Mouse (Mus musculus) granulocyte monocyte progenitor cell, adult 5-6 weeks (primary cell): ENCODE measurements around the gene Lyl1. TPM values are rescaled to one million over a fixed set of nuclear protein-coding genes. Genes with fewer than 3 reads are reported as not detected.
"Not testable (repeated sequence)": the region's sequence is repeated elsewhere in the genome, so short reads cannot be mapped to it uniquely, and the experiment has no call there.

Experiments used
- ATAC-seq: replicated peaks from 2 replicates; pipeline ENCODE4 v1.8.0; 2016; ENCODE audit warnings: mild to moderate bottlenecking, moderate TSS enrichment, inconsistent platforms; ENCODE audit not compliant: poor library complexity, severe bottlenecking
- total RNA-seq, 2 experiments: library from RNA; stranded (forward) in 1 of 2; stranded (reverse) in 1 of 2; fragments of 200-712, 200-1000 nt in 1 of 2; fragments of >200 nt in 1 of 2; fragmentation: Nextera tagmentation in 1 of 2; gene quantifications; 2 replicates each; pipeline ENCODE4 v1.2.3; 2014 to 2017

The Lyl1 gene
- total RNA-seq, 2 experiments from 2014 or later, result 73.3 to 82.1 TPM

DNA sequence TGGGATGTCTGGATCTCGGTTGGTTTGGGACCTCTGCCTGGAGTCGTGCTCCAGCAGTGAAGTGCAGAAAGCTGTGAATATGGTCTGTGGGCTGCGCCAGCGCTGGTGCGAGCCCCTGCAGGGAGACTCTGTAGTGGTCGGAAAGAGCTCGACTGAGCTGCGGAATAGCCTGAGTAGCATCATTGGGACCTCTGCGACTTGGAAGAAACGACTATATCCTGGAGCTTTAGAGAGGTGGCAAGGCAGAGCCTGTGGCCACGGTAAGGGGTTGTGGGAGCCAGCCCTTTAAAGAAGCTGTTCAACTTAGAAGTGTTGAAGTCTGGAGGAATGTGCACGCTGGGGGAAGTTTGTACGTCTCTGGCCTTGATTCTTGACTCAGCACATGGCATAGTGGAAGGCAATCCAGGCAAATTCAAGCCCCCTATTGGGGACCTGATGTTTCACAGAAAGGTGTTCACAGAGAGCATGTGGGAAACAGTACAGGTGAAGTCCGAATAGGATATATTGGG is 35.8 kb upstream of the Lyl1 start:
- no peak for ATAC-seq

DNA sequence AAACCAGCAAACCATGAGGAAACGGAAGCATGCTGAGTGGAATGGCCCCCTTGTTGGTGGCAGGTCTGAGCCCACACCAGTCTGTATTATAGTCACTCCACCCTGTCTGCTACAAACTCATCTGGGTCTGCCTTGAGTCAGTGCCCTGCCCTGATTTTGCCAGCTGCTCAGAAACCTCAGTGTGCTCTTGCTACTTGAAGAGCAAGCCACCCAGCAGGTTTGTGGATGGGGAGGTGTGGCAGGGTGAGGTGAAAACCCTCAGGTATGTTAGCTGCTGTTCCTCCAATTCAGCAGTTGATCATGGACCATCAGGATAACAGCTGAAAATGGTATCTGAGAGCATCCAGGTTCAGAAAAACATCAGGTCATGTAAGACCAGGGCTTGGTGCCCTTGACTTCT is 33.2 kb upstream of the Lyl1 start:
- no peak for ATAC-seq

DNA sequence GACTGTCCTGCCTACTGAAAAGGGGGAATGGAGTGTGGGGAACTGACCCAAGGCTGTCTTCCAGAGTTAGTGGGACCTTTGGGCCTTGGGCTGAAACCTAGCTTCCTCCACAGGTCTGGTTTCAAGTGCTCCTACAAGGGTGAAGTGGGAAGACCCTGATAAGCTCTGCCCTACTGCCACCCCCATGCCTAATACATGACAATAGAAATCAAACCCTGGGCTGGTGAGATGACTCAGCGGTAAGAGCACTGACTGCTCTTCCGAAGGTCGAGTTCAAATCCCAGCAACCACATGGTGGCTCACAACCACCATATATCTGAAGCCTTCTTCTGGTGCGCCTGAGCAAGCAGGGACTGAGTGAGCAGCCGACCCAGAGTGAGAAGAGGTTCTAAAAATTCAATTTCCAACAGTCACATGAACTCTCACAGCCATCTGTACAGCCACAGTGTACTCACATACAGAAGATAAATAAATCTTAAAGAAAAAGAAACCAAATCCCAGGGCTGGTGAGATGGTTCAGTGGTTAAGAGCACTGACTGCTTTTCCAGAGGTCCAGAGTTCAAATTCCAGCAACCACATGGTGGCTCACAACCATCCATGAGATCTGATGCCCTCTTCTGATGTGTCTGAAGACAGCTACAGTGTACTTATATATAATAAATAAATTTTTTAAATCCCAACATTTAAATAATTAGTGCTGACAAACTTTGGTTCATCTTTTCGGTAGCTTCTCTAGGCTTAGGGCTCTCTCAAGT is 32.3 kb upstream of the Lyl1 start:
- ATAC-seq, result no peak

DNA sequence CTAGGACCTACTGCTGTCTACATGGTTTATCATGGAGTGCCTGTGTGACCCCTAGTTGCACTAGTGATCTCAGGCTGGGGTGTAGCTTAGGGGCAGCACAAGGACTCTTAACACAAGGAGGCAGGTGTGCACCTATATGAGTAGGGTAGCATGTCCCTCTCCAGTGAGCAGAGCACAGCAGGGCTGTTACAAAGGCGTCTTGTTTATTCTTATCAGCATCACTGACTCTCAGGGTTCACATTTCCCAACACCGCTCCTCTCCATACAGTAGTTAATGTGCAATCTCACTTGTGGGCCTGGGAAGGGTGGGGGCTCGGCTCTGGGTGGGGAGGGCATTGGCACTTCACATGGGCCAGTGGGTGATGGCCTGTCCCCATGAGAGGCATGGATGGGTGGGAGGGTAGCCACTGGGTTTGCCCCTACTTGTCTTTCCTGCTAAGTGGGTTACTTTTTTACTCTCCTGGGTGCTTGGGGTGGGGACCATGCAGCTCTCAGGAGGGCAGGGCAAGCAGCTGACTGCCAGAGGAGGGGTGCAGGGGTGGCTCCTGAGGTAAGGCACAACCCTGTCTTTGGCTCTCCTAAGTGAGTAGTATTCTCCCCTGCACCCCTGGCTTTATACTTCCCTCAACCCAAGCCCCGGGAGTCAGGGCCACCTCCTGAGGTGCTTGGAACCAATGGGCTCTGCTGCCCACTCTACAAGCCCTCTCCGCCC is 30.8 kb upstream of the Lyl1 start:
- ATAC-seq, result not testable (repeated sequence)

DNA sequence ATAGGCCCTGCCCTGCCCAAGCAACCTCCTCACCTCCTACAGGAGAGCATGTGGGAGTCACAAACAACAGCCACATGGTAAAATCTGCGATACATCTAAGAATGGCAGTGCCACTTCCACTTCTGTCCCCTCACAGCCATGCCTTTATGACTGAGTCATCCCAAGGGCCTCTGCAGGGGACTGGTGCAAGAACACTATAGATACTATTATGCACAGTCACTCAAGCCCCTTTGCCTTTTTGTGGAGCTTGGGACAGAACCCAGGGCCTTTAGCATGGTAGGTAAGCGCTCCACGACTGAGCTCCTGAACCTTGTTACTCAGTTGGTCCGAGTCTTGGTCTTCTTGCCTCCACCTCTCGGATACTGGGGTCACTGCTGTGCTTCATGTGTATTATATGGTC is 24.0 kb upstream of the Lyl1 start:
- ATAC-seq, result no peak

DNA sequence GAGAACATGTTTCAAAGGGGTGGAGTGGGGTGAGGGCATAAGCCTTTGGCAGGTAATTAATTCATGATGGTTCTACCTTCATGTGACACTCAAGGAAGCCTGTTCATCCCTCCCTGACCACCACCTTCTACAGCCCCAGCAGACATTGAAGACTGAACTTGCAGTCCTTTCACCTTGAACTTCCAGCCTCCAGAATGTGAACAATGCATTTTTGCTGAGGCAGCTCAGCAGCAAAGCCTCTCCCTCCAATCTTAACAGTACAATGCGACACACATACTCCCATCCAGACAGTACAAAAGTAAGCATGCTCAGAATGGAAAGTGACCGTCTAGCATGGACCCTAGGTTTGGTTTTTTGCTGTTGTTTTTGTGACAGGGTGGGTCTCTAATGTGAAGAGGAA is 19.8 kb upstream of the Lyl1 start:
- no peak for ATAC-seq

DNA sequence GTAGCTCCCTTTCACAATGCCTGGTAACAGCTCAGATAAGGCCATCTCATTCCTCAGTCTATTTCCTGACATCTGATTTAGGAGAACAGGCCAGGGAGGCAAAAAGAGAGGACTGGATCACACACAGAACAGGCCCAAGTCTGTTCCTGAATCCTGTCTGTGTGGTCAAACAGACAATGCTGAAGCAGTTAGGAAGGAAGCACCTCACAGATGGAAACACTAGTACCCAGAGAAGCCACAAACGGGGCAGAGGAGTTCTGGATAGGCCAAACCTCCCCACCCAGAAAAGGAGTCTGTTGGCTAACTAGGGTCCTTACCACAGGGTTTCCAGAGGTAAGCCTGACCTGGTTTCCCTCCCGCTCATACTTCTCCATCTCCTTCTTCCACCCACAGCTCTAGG is 19.0 kb upstream of the Lyl1 start:
- ATAC-seq, result peak; percentile 58

DNA sequence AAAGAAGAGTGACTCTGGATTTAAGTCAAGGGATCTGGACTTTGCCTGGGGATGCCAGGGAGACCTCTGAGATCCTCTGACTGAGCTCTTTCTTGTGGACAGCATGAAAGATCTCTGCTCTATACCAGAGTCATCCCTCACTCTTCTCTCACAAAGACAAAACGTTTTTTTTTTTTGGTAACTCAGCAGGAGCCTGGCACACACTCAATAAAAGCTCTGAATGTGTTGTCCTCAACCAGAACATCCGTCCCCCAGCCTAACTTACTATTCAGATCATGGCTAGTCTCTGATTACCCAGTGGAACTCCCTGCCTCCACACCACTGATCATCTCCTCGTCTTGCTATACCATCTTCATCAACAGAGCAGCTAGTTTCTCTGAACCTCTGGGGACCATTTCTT is 16.7 kb upstream of the Lyl1 start:
- ATAC-seq, result no peak

DNA sequence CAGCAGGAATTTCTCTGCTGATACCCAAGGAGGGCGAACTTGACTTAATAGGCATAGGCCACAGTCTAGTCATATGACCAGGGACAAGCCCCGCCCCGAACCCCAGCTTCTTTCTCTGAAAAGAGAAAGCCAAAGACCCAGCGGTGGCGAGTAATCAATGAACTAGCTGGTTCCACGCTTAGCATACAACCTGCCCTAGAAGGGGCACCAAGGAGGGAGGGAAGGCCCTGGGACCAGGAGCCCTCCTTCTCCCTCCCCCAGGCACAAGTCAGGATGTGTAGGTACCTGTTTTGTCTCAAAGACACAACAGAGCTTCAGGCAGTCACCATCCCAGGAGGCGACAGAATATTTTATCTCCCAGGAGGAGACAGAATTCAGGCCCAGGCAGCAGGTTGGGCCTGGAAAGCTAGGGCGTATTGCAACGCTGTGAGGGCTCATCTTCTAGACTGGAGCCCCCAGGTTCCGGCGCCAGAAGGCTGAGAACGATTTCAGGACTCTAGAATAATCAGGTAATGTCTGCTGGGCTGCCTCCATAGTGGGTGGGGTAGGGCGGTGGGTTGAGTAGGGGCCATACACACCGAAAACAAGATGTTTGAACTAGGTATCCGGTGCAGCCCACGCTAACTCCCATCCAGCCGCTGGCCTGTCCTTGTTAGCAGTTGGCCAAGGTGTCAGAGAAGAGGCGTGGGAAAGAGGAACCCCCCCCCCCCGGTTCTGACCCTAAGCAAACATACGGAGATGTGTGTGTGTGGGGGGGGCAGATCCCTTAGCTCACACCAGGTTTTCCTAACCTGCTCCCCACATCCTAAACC is 14.9 kb upstream of the Lyl1 start, which contains the start of gene Trmt1:
TSS of gene Trmt1 (plus strand) at position 117 of the 812 bp plus-strand sequence.
- ATAC-seq, result peak; percentile 16

DNA sequence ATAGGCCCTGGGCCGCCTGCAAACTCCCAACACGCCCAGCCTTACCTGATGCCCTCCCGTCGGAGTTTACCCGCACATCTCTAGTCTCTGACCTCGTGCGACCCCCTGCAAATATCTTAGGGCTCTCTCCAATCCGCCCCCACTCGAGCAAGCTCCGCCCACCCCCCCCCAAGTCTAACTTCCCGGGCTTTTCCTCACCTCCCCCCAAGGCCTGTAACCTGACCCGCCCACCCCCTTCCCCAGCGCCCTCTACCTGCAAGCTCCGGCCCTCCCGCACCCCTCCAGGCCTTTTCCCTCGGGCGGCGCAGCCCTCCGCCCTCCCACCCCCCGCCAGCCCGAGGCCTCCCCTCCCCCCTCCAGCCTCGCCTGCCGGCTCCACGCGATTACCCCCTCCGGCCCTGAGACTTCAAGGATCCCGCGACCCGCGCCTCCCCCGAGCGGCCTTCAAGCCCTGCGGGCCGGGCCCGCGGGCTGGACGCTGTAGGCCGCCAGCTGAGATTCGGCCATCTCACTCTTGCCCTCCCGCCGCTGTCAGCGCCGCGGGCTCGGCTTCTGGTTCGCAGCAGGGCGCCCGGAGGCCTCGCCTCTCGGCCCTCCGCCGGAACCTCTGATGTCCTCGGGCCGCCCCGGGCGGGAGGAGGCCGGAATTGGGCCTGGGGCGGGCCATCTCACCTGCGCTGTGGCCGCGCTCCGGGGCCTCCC is 14.1 kb upstream of the Lyl1 start:
- peak; percentile 6 for ATAC-seq

DNA sequence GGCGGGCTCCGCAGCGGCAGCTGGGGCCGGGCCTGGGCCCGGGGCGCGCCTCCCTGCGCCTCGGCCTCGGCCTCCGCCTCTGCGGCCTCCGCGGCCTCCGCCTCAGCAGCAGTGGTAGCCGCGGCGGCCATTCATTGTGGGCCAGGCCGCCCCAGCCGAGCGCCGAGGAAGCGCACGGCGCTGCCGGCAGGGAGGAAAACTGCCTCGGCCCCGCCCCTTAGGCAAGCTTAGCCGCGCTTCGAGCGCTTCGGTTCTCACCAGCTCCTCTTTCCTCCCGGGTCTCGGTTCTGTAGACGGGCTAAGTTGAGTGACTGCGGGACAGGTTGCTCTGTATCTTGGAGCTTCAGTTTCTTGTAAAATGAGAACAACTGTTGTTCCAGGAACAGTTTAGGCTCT is 13.6 kb upstream of the Lyl1 start, which contains the start of gene Nacc1:
TSS of gene Nacc1 (minus strand) at position 158 of the 396 bp plus-strand sequence.
- ATAC-seq, result peak; percentile 70

DNA sequence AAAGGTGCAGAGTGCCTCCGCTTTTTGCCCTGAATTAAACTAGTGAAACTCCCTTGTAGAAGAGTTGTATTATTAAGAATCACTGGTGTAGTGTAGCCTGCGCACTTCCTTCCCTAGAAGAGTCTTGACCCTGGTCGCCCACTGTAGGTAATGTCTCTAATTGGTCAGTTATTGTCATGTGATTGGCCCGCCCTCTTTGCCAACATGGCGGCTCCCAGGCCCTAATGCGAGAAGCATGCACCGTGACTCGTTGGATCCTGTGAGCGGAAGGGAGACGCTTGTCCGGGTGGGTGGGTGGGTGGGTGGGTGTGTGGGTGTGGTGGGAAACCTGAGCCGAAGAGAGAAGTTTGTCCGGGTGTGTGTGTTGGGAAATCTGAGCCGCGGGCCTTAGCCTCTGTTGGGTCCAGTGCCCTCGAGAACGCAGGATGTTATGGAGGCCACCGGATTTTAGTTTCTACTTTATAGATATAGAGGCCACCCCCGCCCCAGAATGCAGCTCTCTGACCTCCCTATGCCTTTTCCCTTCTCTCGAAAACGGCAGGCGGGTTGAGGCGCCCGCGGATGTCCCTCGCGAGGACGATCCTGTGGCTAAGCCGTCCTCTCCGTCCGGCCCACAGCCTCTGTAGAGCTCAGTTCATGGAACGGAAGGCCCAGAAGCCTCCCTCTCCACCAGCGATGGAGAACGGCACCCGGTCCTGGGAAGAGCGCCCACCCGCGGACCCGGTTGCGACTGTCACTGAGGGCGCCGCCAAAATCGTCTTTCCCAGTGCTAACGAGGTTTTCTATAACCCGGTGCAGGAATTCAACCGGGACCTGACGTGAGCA is 12.0 kb upstream of the Lyl1 start:
- peak; percentile 82 for ATAC-seq

DNA sequence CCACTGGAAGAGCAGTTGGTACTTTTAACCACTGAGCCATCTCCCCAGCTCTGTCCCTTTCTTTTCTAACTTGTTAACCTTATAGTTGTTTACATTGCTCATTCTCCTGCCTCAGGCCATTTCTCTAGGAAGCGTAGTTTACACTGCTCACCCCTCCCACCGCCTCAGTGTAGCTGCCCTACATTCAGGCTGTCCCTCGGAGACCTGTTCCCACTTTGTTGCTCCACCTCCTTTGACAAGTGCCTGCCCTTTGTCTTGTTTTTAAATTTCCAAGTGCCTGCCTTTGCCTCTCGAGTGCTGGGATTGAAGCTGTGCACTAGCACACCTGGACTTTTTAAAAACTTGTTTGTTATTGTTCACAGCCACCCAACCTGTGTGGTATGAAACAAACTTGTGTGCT is 7.9 kb upstream of the Lyl1 start:
- ATAC-seq, result no peak

DNA sequence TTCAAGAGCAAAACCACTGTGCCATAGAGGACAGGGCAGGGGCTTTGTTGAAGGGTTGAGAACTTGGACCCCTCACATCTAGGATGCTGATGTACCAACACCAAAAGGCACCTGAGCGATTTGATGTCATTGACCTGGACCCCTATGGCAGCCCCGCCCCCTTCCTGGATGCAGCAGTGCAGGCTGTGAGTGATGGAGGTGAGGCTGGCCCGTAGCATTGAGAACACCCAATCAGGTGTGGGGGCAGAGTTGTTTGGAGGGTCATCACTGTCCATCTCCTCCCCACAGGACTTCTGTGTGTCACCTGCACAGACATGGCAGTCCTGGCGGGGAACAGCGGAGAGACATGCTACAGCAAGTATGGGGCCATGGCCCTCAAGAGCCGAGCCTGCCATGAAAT is 6.1 kb upstream of the Lyl1 start:
- ATAC-seq, result no peak

DNA sequence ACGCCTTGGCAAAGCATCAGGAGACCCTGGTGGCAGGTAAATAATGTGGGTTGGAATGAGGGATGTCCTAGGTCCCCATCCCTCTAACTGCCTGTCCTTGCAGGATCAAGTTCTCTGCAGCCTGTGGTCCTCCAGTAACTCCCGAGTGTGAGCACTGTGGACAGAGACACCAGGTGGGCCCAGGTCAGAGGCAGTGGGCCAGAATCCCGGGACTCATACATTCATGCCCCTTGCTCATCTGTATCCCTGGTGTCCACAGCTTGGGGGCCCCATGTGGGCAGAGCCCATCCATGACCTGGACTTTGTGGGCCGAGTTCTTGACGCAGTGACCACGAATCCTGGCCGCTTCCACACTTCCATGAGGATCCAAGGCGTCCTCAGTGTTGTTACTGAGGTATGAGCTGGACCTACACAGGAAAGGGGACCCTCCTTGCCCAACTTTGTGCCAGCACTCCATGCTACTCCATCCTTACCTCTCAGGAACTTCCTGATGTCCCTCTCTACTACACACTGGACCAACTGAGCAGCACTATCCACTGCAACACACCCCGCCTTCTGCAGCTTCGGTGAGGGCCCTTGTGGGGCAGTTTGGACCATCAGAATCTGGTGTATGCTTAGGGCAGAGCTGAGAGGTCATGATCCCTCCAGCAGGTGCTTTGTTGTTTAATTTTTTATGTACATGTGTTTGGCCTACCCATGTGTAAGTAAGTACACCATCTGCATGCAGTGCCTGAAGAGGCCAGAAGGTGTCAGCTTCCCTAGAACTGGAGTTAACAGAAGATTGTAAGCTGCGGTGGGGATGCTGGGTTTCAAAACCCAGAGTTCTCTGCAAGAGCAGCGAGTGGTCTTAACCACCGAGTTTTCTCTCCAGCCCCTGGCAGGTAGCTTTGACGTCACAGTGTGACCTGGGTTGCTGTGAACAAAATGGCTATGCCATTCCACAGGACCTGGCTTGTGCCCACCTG is 3.8 kb upstream of the Lyl1 start:
- ATAC-seq, result peak; percentile 15; the same call in 1 of the 2 replicates

DNA sequence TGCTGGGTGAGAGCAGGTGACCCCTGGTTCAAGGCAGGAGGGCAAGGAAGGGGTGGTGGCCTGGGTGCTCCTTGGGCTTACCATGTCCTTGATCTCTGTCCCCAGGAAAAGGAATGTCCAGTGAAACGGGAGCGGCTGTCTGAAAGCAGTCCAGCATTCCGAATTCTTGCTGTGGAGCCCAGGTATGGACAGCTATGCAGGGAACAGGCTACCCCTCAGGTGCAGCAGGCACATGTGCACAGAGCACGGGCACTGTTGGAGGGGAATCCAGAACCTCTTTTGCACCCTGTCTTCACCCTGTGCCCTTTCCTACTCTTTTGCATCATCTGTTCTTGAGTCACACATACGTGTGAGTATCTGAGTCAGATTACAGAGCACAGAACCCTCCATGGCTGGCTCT is 3.0 kb upstream of the Lyl1 start:
- no peak for ATAC-seq

DNA sequence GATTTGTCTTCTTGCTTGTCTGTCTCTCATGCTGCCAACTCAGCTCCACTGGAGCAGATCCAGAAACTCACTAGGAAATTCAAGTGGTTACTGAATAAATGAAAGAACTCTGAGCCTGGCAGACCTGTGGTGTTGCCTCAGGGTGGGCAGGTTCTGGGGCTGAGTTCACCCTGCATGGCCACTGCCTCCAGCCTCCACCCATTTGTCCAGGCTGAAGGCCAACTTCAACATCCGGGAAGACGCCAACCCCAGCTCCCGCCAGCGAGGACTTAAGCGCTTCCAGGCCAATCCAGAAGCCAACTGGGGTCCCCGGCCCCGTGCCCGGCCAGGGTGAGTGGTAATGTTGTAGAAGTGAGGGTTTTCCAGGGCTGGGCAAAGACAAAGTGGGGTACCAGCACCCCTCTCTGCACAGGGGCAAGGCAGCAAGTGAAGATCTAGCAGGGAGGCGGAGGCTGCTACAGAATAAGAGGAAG is 2.3 kb upstream of the Lyl1 start:
- ATAC-seq, result no peak

DNA sequence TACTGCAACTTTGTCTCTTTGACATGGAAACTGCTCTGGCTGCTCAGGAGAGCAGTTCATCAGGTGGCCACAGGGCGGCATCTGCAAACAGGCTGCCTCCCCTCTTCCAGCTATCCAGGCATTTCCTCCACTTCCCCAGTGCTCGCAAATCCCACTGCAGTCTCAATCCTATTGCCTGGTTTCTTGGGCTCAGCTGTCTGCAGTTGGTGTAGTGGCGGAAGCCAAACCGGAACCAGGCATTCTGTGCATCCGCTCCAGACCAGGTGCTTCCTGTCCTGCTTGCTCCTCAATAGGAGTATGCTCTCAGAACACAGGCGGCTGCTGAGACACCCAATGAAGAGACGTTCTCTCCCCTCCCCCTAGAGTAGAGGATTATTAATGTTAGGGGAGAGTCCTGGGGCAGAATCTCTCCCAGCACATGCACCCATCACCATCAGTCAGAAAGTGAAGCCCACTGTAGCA is 1.4 kb upstream of the Lyl1 start:
- ATAC-seq, result peak; percentile 52
